Mouse (Mus musculus) lung, embryonic 16.5 days (tissue): ENCODE results near the gene Igll1. TPM values are rescaled to one million over a fixed set of nuclear protein-coding genes. Genes with fewer than 3 reads are reported as not detected.

Experiments used
- ATAC-seq: fragments of 200-750 bp; cut with Nextera tagmentation; 2 replicates; pipeline ENCODE4 v1.8.0; 2017; ENCODE audit warnings: low read depth, mild to moderate bottlenecking, moderate library complexity
- H3K27ac ChIP-seq: fragments of 300-500 bp; sonication (generic); 2 replicates; pipeline ENCODE4 v1.5.1; 2014; ENCODE audit warnings: mild to moderate bottlenecking, control low read depth, low read length
- H3K27me3 ChIP-seq: fragments of 300-500 bp; sonication (generic); 2 replicates; pipeline ENCODE4 v1.6.1; 2014; ENCODE audit warnings: low read depth, low read length, mixed read lengths; ENCODE audit not compliant: control insufficient read depth, insufficient read depth
- H3K36me3 ChIP-seq: fragments of 300-500 bp; sonication (generic); 2 replicates; pipeline ENCODE4 v1.6.1; 2014; ENCODE audit warnings: low read length; ENCODE audit not compliant: control insufficient read depth, insufficient read depth
- H3K4me1 ChIP-seq: fragments of 300-500 bp; sonication (generic); replicated peaks from 2 replicates; pipeline ENCODE4 v1.6.1; 2014; ENCODE audit warnings: low read length, mixed read lengths; ENCODE audit not compliant: control insufficient read depth, insufficient read depth
- H3K4me2 ChIP-seq: fragments of 300-500 bp; sonication (generic); 2 replicates; pipeline ENCODE4 v1.6.1; 2014; ENCODE audit warnings: low read depth, low read length, control low read depth
- H3K4me3 ChIP-seq: fragments of 300-500 bp; sonication (generic); 2 replicates; pipeline ENCODE4 v1.5.1; 2014; ENCODE audit warnings: mild to moderate bottlenecking, low read length, control low read depth
- H3K9ac ChIP-seq: fragments of 300-500 bp; sonication (generic); 2 replicates; pipeline ENCODE4 v1.6.1; 2014; ENCODE audit warnings: low read length, control low read depth
- H3K9me3 ChIP-seq: fragments of 300-500 bp; sonication (generic); 2 replicates; pipeline ENCODE4 v1.6.1; 2016; ENCODE audit warnings: low read length; ENCODE audit not compliant: control insufficient read depth
- WGBS: fragments of 180-500 bp; shearing (Covaris S2); extraction: QIAGEN DNeasy Blood & Tissue Kit; methylation state at CpG from one replicate; pipeline ENCODE4 v1.1.7; 2014; 5-methylcytosine and 5-hydroxymethylcytosine counted together
- polyA plus RNA-seq: library from polyadenylated mRNA; unstranded; fragments of >200 nt; fragmentation: Nextera tagmentation; extraction: Ambion mirVana; gene quantifications from 2 replicates; pipeline ENCODE4 v1.2.1, GENCODE M21; 2015

The Igll1 gene
- 0.41 and 0.93 TPM in 2 replicates for polyA plus RNA-seq

GRCm38 (mm10) chr16:16863978-16864377, at the start of gene Igll1:
Gene Igll1 (minus strand): TSS chr16:16863985.
- Histone ChIP-seq H3K4me3 (no peak within 1 kb of the TSS), H3K27ac (no peak within 1 kb of the TSS), H3K27me3 (no peaks in the 10 kb centered on the region), H3K4me2 (no peak within 1 kb of the TSS), H3K4me1 (0 out of 2 replicates have a peak, but pooled peaks cover 2% of the 10 kb centered on the region), H3K36me3 (no peaks in the 10 kb centered on the region), H3K9ac (no peak within 1 kb of the TSS), H3K9me3 (no peaks in the 10 kb centered on the region)
- WGBS = 68% methylated on average over 2 of the region's 2 CpGs
- ATAC-seq = no peak

DNA sequence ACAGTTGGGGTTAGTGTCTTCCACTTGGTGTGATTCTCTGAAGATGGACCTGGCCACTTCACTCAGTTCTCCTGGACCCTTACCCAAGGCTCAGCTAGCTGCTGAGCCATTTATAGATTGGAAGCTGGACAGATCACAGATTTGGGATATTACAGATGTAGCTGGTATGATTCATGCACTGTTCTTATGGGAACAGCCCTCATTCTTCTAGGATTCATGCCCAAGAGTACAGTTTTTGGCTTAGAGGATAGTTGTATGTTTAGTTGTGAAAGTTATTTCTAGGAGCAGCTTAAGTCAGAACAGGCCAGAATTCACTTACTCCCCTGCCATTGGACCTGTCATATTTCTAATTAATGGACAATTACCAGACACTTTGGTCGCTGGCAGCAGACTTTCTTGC, 49.7 kb upstream of the Igll1 start:
- H3K4me2 ChIP-seq = no peak overlapping the region
- no peaks in the 10 kb centered on the region for H3K9me3 ChIP-seq
- H3K36me3 ChIP-seq = peaks cover 24% of the 10 kb centered on the region
- 54% methylated on average over 1 of the region's 1 CpGs for WGBS
- no peak for ATAC-seq
- H3K4me3 ChIP-seq = no peak overlapping the region
- H3K27me3 ChIP-seq = no peaks in the 10 kb centered on the region
- H3K27ac ChIP-seq = no peak overlapping the region
- H3K4me1 ChIP-seq = peaks cover 5% of the 10 kb centered on the region
- no peak overlapping the region for H3K9ac ChIP-seq

DNA sequence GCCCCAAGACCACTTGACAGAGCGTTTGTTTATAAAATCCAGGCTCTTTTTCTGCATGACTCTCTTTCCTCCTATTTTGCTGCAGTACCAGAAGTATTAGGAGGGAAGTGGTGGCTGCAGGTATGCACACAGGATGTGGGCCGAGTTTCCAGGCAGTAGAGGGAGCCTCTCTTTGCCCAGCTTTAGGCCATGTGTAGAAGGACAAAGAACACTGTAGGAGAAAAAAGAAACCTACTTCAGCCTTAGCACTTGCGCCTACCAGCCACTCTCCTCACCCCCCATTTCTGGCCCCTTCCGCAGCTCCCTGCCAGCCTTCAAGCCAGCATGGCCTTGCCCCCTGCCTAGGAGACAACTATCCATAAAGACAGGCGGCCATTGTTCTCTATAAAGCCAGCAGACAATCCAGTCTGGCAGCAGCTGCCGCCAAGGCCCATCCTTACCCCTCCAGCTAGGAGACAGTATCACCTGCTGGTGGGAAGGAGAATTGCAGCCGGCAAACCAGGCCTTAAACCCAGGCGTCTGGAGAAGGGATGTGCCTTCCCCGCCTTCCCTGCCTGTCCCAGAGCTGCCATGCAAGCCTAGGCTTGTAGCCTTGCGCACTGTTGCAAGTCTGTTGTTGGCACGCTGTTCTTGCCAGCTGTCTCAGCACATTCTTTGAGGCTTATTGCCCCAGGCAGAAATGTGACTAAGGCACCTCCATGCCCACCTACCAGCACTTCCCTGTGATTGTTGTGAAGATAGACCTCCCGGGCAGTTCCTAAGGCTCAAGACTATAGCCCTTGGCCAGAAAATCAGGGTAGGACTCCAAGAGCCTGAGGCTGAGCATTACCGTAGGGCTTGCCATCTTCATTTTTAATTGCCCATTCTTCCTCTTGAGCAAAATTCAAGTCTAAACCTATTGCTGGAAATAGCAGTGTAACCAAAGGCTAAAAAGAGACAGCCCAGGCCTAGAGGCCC, 48.1 kb upstream of the Igll1 start:
- H3K4me3 ChIP-seq = no peak overlapping the region
- peak overlapping the region; percentile 32; the same call in 1 of the 2 replicates for H3K9ac ChIP-seq
- H3K36me3 ChIP-seq = peaks cover 20% of the 10 kb centered on the region
- 38% methylated on average over 13 of the region's 13 CpGs for WGBS
- no peaks in the 10 kb centered on the region for H3K9me3 ChIP-seq
- H3K27ac ChIP-seq = peak overlapping the region; percentile 73
- ATAC-seq = peak; percentile 84
- H3K27me3 ChIP-seq = no peaks in the 10 kb centered on the region
- H3K4me1 ChIP-seq = peaks cover 5% of the 10 kb centered on the region
- H3K4me2 ChIP-seq = no peak overlapping the region

DNA sequence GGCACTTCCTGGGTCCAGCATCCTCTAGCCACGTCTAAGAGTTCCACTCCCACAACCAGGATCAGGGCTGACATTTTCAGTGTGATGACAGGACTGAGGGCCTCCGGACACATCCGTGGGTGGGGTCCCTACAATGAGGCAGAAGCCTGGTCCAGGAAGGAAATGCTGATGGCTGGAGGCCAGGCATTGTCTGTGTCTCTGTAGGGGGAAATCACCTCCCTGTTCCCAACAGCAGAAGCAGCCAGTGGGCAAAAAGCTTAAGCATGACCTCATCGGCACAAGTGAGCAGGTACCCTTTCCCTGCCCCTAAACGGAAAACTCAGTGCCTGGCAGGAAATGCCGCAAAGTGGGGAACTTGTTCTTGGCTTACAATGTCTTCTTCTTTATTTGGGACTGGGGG, 44.0 kb upstream of the Igll1 start:
- Histone ChIP-seq H3K9me3 (no peaks in the 10 kb centered on the region), H3K4me2 (no peak overlapping the region), H3K4me1 (peaks cover 9% of the 10 kb centered on the region), H3K4me3 (no peak overlapping the region), H3K27me3 (no peaks in the 10 kb centered on the region), H3K36me3 (peaks cover 21% of the 10 kb centered on the region), H3K9ac (no peak overlapping the region), H3K27ac (peak overlapping the region; percentile 76)
- ATAC-seq = peak; percentile 79
- 59% methylated on average over 6 of the region's 6 CpGs for WGBS

GRCm38 (mm10) chr16:16903188-16903587, 39.4 kb upstream of the Igll1 start:
- no peaks in the 10 kb centered on the region for H3K27me3 ChIP-seq
- H3K9me3 ChIP-seq = no peaks in the 10 kb centered on the region
- no peak overlapping the region for H3K4me3 ChIP-seq
- H3K4me1 ChIP-seq = 0 out of 2 replicates have a peak, but pooled peaks cover 5% of the 10 kb centered on the region
- H3K9ac ChIP-seq = no peak overlapping the region
- peaks cover 10% of the 10 kb centered on the region; the same call in 1 of the 2 replicates for H3K36me3 ChIP-seq
- no peak overlapping the region for H3K27ac ChIP-seq
- 63% methylated on average over 5 of the region's 5 CpGs for WGBS
- no peak overlapping the region for H3K4me2 ChIP-seq
- no peak for ATAC-seq

DNA sequence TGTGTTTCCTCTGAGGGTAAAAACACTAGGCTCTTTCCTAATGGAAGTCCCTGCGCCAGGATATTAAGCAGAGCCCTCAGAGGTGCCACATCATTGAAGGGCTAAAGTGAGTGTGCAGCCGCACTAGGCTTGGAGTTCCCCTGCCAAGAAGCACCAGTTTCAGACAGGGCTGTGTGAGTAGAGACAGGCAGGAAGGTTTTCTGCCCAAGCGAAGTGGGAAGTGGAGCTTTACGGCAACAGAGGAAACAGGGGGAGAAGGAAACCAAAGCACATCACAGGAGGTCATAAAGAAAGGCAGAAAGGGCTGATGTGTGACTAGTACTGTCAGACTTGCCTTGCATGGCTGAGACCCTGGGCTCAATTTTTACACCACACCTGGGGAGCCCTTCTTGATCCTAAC, 38.5 kb upstream of the Igll1 start:
- peaks cover 10% of the 10 kb centered on the region; the same call in 1 of the 2 replicates for H3K36me3 ChIP-seq
- H3K9me3 ChIP-seq = no peaks in the 10 kb centered on the region
- H3K4me2 ChIP-seq = no peak overlapping the region
- H3K4me3 ChIP-seq = no peak overlapping the region
- ATAC-seq = no peak
- H3K9ac ChIP-seq = no peak overlapping the region
- WGBS = 71% methylated on average over 4 of the region's 4 CpGs
- H3K27me3 ChIP-seq = no peaks in the 10 kb centered on the region
- H3K4me1 ChIP-seq = peaks cover 9% of the 10 kb centered on the region
- H3K27ac ChIP-seq = peak overlapping the region; percentile 56

- Histone ChIP-seq H3K9ac (peak overlapping the region; percentile 76), H3K4me1 (peaks cover 9% of the 10 kb centered on the region), H3K36me3 (peaks cover 6% of the 10 kb centered on the region; the same call in 1 of the 2 replicates), H3K4me2 (peak overlapping the region; percentile 77), H3K9me3 (no peaks in the 10 kb centered on the region), H3K27ac (peak overlapping the region; percentile 31), H3K27me3 (no peaks in the 10 kb centered on the region), H3K4me3 (peak overlapping the region; percentile 63)
- ATAC-seq = peak; percentile 15
- 19% methylated on average over 10 of the region's 10 CpGs for WGBS
Observed at GRCm38 (mm10) chr16:16897056-16897584, 33.3 kb upstream of the Igll1 start.

DNA sequence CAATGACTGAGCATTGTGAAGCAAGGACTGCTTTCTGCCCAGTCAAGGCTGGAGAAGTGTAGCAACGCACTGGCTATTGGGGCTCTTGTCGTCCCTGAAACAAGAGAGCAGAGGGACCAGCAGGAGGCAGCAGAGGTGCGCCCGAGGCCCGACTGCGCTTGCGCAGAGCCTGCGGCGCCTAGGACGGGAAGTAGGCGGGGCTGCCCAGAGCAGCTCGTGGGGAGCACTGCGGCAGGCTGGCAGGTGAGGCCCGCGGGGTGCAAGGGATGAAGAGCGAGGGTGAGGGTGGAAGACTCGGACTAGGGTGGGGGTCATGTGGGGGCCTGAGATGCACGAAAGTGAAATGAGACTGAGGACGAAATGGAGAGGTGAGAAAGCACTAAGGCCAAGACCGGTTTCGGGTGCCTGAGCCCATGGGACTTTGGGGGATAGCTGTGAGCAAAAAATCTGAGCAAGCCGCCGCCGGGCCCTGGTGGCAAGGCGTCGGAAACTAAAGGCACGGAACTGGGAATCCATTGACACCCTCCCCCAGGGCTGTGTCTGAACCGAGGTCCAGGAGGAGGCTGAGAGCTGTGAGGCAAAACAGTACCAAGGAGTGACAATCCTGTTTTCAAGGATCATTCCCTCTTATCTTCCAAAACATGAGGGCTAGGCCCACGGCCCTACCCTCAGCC, 32.7 kb upstream of the Igll1 start, which contains the start of gene Ppm1f:
Gene Ppm1f (plus strand): TSS at position 88 of the 674 bp plus-strand sequence.
- H3K9me3 ChIP-seq = no peaks in the 10 kb centered on the region
- WGBS = under 1% methylated on average over 29 of the region's 29 CpGs
- H3K27ac ChIP-seq = peak within 1 kb of the TSS; percentile 31
- peaks cover 11% of the 10 kb centered on the region for H3K36me3 ChIP-seq
- H3K27me3 ChIP-seq = no peaks in the 10 kb centered on the region
- peak; percentile 96 for ATAC-seq
- H3K4me3 ChIP-seq = peak within 1 kb of the TSS; percentile 63
- peak within 1 kb of the TSS; percentile 77 for H3K4me2 ChIP-seq
- peak within 1 kb of the TSS; percentile 76 for H3K9ac ChIP-seq
- peaks cover 9% of the 10 kb centered on the region for H3K4me1 ChIP-seq

GRCm38 (mm10) chr16:16896015-16896381, 32.2 kb upstream of the Igll1 start:
- no peak overlapping the region for H3K4me3 ChIP-seq
- H3K4me2 ChIP-seq = no peak overlapping the region
- WGBS = 20% methylated on average over 4 of the region's 4 CpGs
- H3K4me1 ChIP-seq = peaks cover 9% of the 10 kb centered on the region
- ATAC-seq = no peak
- H3K9me3 ChIP-seq = no peaks in the 10 kb centered on the region
- no peak overlapping the region for H3K27ac ChIP-seq
- peaks cover 13% of the 10 kb centered on the region for H3K36me3 ChIP-seq
- H3K27me3 ChIP-seq = no peaks in the 10 kb centered on the region
- H3K9ac ChIP-seq = no peak overlapping the region
